Mouse (Mus musculus) activated CD4-positive, CD25-positive, alpha-beta regulatory T cell, adult 4 months (primary cell): Measurements from ENCODE around the gene Exoc4. TPM values are rescaled to one million over a fixed set of nuclear protein-coding genes. Genes with fewer than 3 reads are reported as not detected.

Experiments used
- ATAC-seq: one replicate; pipeline ENCODE4 v1.8.0; 2017
- polyA plus RNA-seq, 2 experiments: library from polyadenylated mRNA; unstranded; fragments of 100-300 nt; shearing (Covaris generic); gene quantifications; one replicate each; pipeline ENCODE4 v1.2.1; 2017

Exoc4 gene
- polyA plus RNA-seq, 2 experiments from 2014 or later: 48.1 to 58.9 TPM

DNA sequence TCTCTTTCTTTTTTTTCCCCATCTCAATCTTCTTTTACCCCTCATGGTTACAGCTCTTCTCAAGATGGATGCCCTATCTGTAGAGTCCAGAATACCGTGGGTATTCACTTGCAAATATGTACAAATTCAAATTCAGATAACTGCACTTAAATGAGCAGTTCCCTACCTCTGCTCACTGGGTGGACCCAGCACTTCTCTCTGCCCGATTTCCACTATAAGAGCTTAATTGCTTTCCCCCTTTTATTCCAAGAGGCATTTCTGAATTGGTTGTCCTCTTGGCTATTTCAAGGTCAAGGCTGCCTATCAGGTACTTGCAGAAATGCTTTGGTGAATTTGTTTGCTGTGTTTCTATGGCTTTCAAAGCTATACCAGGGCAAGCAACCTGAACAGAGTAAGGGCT lies 521.1 kb downstream of the Exoc4 start:
- ATAC-seq: no peak

DNA sequence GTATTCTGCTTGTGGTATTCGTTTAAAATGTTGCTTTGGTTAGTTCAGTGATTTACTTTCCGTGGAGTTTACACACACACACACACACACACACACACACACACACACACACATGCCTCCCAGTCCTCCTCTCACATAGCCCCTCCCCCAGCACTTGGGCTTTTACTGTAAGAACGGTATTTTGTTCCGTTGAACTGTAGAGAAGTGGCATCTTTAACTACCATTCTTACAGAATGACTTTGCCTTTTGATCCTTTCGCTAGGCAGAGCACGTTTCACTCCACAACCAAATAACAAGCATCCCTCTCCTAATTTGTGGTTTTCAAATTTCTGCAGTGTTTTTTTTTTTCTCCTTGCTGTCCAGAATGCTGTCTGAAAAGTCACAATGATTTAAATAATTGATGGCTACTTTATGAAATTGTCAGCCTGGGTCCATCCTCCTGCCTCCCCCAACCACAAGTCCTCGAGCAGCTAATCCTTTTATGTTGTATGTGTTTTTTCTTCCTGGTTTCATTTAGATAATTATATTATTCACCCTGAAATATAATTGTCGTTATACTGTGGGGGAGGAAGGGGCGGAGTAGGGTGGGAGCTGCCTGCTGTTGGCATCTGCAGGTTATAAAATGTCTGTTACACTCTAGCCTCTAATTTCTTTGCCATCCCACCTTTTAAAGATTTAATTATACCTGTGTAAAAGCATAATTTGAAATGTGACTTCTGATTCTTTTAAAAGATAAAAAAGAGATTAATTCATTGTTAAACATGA lies 523.8 kb downstream of the Exoc4 start:
- no peak for ATAC-seq

DNA sequence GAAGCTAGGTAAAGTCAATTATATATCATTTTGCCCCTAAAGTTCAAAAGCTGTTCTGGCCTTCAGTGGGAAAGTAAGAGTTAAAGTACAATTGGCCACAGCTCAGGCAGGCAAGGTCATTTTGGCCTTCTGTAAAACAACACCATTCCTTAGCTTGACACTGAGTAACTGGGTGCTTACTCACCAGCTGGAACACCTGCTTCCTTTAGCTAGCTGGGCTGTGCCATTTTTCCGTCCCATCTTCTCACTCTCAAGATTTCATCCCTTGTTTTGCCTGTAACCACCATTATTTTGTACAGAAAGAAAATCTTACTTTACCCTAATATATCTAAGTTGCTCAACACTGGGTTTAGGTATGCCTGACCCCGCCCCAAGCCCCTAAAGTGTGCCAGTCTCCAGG lies 543.7 kb downstream of the Exoc4 start:
- no peak for ATAC-seq

DNA sequence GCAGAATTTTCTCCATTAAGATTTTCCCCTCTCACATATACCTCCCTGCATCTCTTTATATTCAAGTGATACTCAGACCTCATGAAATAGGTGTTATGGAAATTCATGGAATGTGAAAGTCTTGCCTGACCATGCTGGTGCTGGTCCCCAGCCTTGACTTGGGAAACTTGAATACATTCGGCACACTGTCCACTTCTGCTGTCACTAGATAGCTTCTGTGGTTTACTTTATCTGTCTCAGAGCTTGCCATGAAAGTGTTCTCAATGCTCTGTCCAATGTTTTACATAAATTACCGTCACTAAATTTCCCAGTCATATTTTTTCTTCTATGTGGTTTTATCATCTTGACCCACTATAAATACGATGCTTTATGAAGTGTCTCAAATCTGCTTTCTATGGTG lies 552.4 kb downstream of the Exoc4 start:
- ATAC-seq: no peak

DNA sequence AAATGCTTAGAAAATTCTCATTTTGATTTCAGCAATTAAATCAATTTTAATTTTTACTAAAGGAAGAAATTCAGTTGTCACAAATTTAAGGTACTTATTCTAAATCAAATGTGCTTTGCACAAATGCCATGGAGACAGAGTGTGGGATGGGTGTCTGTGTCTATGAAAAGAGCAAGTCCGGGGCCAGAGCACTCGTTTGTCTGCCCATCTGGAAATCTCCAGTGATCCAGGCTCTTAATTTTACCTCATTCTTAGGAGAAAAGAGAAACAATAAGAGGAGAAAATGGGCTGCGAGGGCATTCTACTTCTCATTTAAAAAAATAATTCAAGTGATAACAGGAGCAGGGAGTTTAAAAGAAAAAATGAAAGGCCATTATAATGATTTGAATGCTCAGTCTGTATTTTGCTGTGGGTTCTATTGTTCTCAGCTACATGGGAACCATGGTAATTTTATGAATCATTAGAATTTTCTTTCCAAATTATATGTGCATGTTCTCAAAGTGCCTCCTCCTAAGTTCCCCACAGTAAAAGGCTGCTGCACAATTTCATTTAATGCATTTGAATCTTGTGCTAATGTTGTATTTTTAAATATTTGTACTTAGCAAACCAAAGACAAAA lies 554.7 kb downstream of the Exoc4 start:
- ATAC-seq: no peak

DNA sequence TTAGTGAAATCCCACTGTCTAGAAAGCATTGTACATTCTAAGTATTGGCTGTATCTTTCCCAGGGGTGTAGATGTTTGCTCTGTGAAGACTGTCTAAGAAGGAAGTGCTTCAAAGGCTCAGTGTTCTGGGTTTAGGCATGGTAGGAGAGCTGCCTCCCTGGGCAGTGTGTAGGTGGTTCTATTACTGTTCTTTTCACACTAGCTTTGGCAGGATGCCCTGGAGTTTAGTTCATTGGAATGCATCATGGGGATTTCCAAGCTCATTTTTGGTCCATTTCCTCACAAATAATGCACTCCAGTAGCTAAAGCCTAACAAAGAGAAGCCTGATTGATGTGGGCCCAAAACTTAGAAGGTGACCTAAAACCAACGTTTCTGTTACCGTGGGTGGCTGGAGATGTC lies 555.9 kb downstream of the Exoc4 start:
- peak; percentile 22 for ATAC-seq

DNA sequence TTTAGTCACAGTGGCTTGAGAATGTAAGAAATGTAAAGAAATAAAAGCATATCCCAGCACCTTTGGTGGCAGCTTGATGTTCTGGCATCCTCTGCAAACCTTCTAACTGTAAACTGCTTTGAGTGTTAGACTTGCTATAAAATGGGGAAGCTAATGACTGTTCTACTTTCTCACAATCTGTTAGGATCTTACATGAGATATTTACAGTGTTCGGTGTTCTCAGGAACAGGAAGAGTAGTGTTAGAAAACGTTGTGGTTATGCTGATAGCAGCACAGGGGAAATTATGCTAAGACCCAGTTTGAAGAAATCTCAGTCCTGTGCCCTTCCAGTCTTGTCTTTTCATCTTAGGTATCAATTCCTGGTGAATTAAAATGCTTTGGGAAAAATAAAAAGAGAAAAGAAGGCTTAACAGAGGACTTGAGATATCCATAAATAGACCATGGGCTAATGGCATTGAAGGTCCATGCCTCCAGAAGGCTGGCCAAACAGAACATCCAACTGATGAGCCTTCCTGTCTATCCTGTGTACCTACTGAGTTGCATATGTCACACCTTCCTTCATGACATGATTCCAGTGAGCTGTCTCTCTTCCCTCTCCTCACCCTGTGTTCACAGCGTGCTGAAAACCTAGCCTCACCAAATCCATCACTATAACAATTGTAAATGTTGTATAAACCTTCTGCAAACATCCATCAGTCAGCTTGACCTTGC lies 557.3 kb downstream of the Exoc4 start:
- ATAC-seq: peak; percentile 35

DNA sequence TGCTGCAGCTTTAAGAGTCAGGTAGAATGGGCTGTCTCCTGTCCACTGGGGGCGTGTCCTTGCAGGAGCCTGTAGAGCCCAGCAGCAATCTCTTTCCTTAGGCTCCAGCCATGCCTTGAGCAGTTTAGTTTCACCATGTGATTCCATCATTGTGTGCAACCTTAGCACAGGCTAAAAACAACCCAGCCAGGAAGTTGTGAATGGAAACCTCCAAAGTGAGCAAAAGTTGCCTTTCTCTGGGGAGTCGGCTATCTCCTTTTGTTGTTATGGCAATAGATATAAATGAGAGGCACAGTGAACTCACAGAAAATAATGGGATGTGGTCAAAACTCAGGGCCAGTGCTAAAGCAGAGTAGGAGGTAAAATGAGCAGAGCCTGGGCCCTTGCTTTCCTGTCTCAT lies 565.5 kb downstream of the Exoc4 start:
- no peak for ATAC-seq

DNA sequence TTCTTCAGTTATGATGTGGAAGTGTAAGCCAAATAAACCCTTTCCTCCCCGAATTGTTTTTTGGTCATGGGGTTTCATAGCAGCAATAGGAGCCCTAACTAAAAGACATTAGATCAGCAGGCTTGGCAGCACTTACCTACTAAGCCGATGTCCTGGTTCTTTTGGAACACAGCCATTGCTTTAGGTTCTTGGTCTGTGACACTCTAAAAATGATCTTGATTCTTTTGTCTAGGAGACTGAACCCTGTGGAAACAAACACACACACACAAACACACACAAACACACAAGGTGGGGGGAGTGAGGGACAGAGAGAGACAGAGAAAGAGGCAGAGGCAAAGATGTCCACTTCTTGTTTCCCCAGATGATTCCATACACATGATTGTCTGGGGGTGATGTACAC lies 574.3 kb downstream of the Exoc4 start:
- ATAC-seq: no peak

DNA sequence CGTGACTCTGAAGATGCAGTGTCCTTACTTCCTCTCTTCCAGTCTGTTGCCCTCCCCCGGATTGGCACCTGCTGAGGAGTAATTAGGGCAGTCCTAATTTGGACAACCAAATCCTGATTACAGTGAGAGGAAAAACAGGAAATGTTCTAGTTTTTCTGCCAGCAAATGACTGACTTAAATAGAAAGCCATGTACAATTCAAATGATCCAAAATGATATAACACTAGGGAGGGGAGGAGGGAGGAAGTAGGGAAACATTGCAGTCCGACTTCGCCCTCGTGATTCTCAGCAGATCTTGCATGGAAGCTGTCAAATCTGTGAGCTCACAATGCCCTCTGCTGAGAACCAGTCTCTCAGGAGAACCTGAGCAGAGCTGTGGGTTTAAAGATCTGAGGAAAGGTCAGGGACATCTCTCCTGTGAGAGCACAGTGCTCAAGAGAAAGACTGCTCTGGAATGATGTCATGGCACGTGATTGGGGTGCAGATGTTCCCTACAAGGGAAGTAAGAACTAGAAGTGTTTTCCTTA lies 575.0 kb downstream of the Exoc4 start:
- ATAC-seq: no peak

DNA sequence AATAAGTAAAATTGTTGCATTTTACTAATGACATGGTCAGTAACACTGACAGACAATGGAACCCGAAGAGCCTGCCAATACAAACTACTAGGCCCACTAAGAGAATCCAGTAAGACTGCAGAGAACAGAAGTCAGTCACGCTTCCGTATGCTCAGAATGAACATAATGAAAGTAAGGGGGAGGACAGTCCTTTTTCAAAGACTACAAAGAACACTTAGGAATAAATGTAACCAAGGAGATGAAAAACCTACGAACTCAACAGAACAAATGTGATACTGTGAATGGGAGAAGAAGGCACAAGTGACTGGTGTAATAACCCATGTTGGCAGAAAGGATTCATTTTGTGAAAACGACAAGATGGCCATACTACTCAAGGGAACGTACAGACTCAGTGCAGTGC lies 579.6 kb downstream of the Exoc4 start:
- ATAC-seq: no peak

DNA sequence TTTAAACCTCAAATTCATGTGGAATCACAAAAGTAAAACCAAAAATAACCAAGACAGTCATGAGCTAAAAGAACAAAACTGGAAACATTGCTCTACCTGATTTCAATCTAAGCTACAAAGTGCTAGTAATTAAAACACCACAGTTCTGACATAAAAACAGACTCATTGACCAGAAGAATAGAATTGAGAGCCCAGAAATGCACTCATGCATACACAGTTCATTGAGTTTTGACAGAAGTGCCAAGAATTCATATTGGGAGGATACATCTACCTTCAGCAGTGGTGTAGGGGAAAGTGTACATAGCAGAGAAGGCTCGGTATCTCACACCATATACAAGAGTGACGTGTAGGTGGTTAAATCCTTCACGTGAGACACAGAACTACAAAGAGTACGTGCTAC lies 580.4 kb downstream of the Exoc4 start:
- ATAC-seq: no peak

DNA sequence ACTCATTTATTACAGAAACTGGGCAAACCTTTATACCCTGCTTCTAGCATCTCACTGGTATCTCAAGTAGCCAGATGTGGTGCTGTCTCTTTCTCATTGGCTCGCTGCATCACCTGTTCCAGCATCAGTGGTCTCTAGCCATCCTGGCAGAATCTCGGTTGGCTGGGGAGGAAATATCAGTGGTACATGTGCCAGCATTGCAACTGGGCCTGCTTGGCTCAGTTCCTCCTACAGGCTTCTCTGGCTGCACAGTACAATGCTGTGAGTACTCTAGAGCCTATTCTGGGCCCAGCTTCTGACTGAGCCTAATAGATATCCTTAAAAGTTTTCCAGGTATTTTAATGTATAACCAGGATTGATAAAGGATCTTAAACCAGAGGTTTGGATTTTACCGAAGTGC lies 582.4 kb downstream of the Exoc4 start:
- ATAC-seq: no peak

DNA sequence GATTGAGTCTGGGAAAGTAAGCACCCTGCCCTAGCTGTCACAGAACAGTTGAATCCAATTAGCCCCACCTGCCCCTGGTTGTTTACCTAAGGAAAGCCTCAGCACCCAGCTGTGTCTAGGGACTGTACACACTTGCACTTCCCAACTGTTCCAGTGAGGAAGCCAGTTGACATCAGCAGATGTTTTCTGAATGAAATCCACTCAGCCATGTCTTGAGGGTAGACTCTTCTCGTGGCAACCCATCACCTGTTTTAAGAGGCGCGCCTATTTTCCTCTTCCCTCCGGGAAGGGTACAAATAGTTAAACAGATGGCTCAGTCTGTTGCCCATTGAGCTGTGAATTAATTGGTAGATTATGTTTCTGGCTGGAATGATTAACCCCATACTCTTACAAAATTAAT lies 584.1 kb downstream of the Exoc4 start:
- ATAC-seq: no peak

DNA sequence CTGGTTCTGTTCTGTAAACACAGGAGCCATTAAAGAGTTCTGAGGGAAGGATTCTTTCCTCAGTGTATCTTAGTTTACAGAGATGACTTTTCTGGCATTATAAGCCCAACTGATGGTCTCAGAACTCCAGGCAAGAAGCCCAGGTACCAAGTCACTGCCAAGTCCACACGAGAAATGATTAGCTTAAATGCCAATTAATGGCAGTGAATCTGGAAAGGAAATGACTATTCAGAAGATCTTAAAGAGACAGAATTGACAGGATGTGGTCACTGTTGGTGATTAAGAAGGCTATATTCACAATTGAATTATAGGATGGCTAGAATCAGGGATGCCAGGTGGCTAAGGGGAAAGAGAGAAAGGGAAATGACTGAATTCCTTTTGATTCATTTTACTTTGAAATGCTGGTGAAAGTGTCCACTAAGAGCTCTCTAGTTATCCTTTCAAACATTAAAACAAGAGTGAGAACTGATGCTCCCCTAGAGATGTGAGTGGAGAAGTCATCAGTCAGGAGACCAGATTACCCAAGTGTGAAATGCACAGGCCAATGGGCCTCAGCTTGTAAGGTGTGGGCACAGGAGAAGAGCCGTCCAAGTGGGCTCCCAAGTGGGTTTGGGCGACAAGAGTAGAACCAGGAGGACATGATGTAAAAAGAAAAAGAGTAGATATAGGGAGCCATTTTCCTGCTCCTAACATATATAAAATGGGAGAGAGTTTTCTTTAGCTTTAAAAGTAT lies 587.3 kb downstream of the Exoc4 start:
- no peak for ATAC-seq

DNA sequence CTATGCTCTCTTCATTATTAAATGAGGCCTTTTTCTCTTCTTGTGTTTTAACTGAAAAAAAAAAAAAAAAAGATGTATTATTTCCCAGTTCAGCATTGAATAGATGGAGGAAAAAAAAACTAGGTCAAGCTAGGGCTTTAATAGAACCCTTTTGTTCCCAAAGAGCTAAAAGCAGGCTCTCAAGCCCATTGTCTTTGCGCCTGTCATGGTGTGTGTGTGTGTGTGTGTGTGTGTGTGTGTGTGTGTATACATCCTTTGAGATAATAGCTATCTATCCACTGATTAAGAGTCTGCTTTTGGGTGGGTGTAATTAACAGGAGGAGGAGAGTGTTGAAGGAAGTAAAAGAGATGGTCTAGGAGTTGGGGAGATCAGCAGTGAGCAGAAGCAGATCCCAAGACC lies 594.0 kb downstream of the Exoc4 start:
- ATAC-seq: no peak

DNA sequence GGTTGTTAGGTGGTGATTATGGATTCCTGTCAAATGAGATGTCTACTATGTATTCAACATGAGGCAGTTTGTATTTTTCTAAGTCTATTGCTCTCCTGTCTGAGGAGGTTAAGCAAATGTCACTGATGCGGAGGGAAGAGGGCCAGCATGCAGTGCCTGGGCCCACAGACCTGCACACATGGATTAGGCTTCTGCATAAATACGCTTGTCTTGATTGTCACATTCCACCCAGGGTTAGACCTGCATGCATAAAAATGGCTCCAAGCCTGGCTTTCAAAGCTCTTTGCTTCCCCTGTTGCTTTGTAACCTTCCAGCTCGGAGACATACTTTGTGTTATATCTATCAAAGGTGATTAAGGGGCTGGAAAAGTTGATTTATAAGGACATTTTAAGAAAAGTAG lies 610.2 kb downstream of the Exoc4 start:
- ATAC-seq: no peak

DNA sequence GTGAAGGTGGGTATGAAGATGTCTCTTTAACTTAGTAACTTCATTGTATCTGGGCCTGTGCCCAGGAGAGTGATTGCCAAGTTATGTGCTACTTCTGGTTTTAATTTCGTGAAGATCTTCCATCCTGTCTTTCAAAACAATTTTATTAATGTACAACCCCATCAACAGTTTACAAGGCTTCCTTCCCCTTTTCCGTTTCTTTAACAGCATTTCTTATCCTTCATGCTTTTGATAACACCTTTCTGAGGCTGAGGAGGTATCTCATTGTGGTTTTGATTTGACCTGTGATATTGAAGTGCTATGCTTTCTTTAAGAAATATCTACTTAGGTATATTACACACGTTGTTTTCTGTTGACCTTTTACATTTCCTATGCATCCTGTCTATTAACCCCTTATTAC lies 616.9 kb downstream of the Exoc4 start:
- peak; percentile 23 for ATAC-seq

DNA sequence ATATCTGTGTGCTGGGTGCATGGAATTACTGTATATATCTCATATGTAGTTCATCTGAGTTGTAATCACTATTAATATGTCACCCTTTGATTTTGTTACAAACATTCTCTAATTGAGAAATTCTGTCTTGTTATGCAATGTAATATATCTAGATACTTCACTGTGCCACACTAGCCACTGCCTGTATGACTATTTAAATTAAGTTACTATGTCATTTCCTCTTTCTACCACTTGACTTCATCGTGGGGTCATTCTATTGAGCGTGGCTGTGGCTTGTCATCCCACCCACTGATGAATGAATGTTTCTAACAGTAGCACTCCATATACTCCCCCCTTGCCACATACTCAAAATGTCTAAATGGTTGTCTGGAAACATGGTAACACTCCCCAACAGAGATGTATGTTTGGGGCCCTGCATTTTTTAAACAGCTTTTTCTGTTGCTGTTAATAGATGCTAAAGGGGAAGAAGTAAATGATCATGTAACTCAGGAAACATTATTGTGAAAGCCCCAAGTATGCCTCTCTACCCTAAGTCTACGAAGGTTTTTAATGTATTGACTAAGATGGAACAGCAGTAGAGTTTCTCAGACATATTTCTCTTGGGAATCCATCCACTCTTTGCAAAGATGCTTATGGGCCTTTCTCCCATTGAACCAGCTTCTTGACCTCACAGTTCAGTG lies 618.2 kb downstream of the Exoc4 start:
- no peak for ATAC-seq

DNA sequence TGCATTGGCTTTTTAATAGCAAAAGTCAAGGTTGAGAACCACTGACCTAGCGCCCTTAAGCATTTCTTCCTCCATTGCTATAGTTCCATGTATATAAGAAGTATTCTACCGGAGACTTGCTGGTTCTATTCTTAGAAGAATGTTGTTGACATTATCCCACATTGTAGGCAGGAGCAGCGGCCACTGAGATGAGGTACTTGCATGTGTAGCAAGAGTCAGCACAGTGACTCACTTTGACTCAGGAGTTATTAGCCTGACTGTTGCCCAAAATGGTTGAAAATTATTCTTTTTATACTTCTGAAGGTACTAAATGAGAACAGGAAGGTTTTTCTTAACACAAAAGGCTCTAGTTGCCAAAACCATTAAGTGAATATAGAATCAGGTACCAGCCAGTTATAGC lies 620.4 kb downstream of the Exoc4 start:
- ATAC-seq: no peak

DNA sequence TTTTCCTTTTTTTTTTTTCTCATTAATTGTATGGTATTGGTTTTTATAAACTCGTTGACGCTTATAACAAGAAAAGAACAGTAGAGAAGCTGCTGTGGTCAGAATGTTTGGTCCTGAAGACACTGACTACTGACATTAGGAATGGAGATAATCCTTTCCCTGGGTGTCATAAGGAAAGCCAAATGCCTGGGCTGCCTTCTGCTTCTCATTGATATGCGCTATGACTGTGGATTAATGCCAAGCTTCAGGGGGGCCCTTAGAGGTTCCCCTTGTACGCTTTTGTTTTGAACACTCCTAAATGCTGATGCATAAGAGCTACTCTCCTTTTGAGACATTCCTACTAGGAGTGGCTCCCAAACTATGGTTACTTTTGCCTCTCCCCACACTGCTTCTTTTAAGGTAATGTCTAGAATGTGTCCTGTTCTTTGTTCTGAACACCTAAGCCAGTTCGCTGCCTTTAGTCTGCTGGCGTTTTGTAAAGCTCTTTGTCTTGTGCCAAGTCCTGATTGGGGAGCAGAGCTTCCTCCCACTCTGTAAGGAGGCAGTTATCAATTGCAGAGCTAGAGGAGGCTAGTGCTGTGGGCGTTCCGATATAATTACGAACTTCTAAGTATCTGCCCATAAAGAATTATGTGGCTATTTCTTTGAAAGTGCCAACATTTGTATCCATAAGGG lies 621.7 kb downstream of the Exoc4 start:
- no peak for ATAC-seq

DNA sequence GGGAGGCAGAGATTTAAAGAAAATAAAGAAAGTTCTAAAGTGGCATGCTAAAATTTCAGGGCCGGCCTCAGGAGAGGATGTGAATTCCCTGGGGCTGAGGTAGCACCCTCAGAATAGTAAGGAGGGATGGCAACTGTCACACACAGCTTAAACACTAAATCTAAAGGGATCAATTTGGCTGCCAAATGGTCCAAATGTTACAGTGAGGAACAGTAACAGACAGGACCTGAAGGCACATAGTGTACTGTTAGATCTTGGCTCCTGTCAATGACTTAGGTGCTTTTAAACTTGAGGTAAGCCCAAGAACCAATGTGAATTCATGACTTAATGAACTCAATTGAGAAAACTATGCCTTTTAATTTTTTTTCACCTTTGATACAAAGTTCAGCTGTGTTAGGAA lies 622.4 kb downstream of the Exoc4 start:
- no peak for ATAC-seq
